Comparison of ENCODE assay signal across 23 mouse cellular contexts in genomic region chr6:40402031-40402430, GRCm38 (mm10). TPM values are rescaled to one million over a fixed set of nuclear protein-coding genes. Genes with fewer than 3 reads are reported as not detected.
DNase-seq lines count a peak whose midpoint lies in the region; ATAC-seq and TF ChIP-seq lines count a peak whose summit lies in the region.
"Had no signal": no experiment of that assay in that cellular context is flagged by ENCODE, and none has a peak within 500 bp of the region (broad histone marks: within the 10 kb centered on the region; RNA-seq: fewer than 3 reads in every experiment).

No protein-coding gene starts in this region.

- peaks cover 32% of the 10 kb centered on the region for H3K4me1 ChIP-seq in cerebellum, adult 2 months (ENCODE audit: control insufficient read depth, insufficient read depth, low read length)
- H3K4me1 ChIP-seq in intestine, embryonic 14.5 days (replicated peaks; ENCODE audit: control insufficient read depth, insufficient read depth, low read length) = no peaks in the 10 kb centered on the region
- H3K4me1 ChIP-seq in intestine, postnatal 0 days (replicated peaks; ENCODE audit: control insufficient read depth, insufficient read depth, low read length) = no peaks in the 10 kb centered on the region
- no peaks in the 10 kb centered on the region for H3K4me1 ChIP-seq in stomach, embryonic 14.5 days (ENCODE audit: control insufficient read depth, insufficient read depth, low read length)
- no peaks in the 10 kb centered on the region for H3K4me1 ChIP-seq in stomach, postnatal 0 days (replicated peaks; ENCODE audit: control insufficient read depth, insufficient read depth)
- no peaks in the 10 kb centered on the region for H3K4me1 ChIP-seq in kidney, adult 2 months (ENCODE audit: control insufficient read depth, insufficient read depth, low read length)
- H3K4me1 ChIP-seq in neural tube, embryonic 15.5 days = no peaks in the 10 kb centered on the region
- H3K4me1 ChIP-seq: embryonic facial prominence, embryonic 10.5 days; embryonic facial prominence, embryonic 12.5 days; forebrain, embryonic 13.5 days; forebrain, embryonic 15.5 days had no signal

- no peak overlapping the region for H3K9ac ChIP-seq in intestine, embryonic 14.5 days (ENCODE audit: low read length)
- no peak overlapping the region for H3K9ac ChIP-seq in intestine, postnatal 0 days (ENCODE audit: low read depth, low read length)
- no peak overlapping the region for H3K9ac ChIP-seq in stomach, embryonic 14.5 days (replicated peaks; ENCODE audit: low read depth, low read length)
- no peak overlapping the region for H3K9ac ChIP-seq in stomach, postnatal 0 days (ENCODE audit: low read length)
- H3K9ac ChIP-seq in neural tube, embryonic 15.5 days (replicated peaks) = no peak overlapping the region
- H3K9ac ChIP-seq: embryonic facial prominence, embryonic 12.5 days; forebrain, embryonic 13.5 days; forebrain, embryonic 15.5 days had no signal

- H3K4me2 ChIP-seq in intestine, embryonic 14.5 days (ENCODE audit: low read length) = no peak overlapping the region
- H3K4me2 ChIP-seq in intestine, postnatal 0 days (replicated peaks; ENCODE audit: low read depth) = no peak overlapping the region
- no peak overlapping the region for H3K4me2 ChIP-seq in stomach, embryonic 14.5 days (replicated peaks; ENCODE audit: low read depth, low read length)
- H3K4me2 ChIP-seq in stomach, postnatal 0 days (replicated peaks; ENCODE audit: low read depth) = no peak overlapping the region
- no peak overlapping the region for H3K4me2 ChIP-seq in neural tube, embryonic 15.5 days
- H3K4me2 ChIP-seq: embryonic facial prominence, embryonic 12.5 days; forebrain, embryonic 13.5 days; forebrain, embryonic 15.5 days had no signal

- H3K36me3 ChIP-seq in intestine, embryonic 14.5 days (ENCODE audit: control insufficient read depth, insufficient read depth, low read length) = peaks cover 59% of the 10 kb centered on the region
- H3K36me3 ChIP-seq in intestine, postnatal 0 days (ENCODE audit: control insufficient read depth, insufficient read depth) = peaks cover 31% of the 10 kb centered on the region
- H3K36me3 ChIP-seq in stomach, embryonic 14.5 days (ENCODE audit: control insufficient read depth, insufficient read depth, low read length) = peaks cover 36% of the 10 kb centered on the region
- peaks cover 14% of the 10 kb centered on the region for H3K36me3 ChIP-seq in stomach, postnatal 0 days (ENCODE audit: control insufficient read depth, insufficient read depth, low read length)
- H3K36me3 ChIP-seq in kidney, adult 2 months (ENCODE audit: control insufficient read depth, insufficient read depth, low read length) = peaks cover 5% of the 10 kb centered on the region; the same call in 1 of the 2 replicates
- peaks cover 67% of the 10 kb centered on the region for H3K36me3 ChIP-seq in neural tube, embryonic 15.5 days

- no peaks in the 10 kb centered on the region for H3K9me3 ChIP-seq in intestine, embryonic 14.5 days (ENCODE audit: control insufficient read depth, low read length)
- no peaks in the 10 kb centered on the region for H3K9me3 ChIP-seq in intestine, postnatal 0 days (ENCODE audit: control insufficient read depth)
- peaks cover 4% of the 10 kb centered on the region; the same call in 1 of the 2 replicates for H3K9me3 ChIP-seq in stomach, embryonic 14.5 days (ENCODE audit: control insufficient read depth, low read depth, low read length)
- no peaks in the 10 kb centered on the region for H3K9me3 ChIP-seq in stomach, postnatal 0 days (ENCODE audit: control insufficient read depth, low read length)
- no peaks in the 10 kb centered on the region for H3K9me3 ChIP-seq in neural tube, embryonic 15.5 days (replicated peaks)
- H3K9me3 ChIP-seq: embryonic facial prominence, embryonic 10.5 days; forebrain, embryonic 13.5 days; forebrain, embryonic 15.5 days; G1E had no signal

- no peak for DNase-seq in cerebellum, adult 2 months
- no peak for DNase-seq in cerebellum, postnatal 4 days (ENCODE audit: low spot score in 2 of 2)
- DNase-seq in intestine, embryonic 14.5 days (ENCODE audit: low spot score) = peak; percentile 21
- peak; percentile 30 for DNase-seq in stomach, postnatal 0 days (ENCODE audit: low spot score)
- DNase-seq in kidney, adult 2 months = no peak
- DNase-seq: adrenal gland, adult 8-10 months; B cell, adult 2 months; cerebellum, adult 11-12 months; cerebellum, adult 8-10 months; cerebellum, adult 9-11 months; cerebellum, postnatal 36 days had no signal

- TF ChIP-seq CTCF in cerebellum, adult 2 months (IDR thresholded peaks at IDR 0.05; ENCODE audit: borderline replicate concordance, insufficient read depth, low read depth, low read length) = no peak
- no peak for TF ChIP-seq CTCF in intestine, postnatal 0 days (IDR thresholded peaks at IDR 0.05; ENCODE audit: low read depth)
- no peak for TF ChIP-seq CTCF in stomach, postnatal 0 days (IDR thresholded peaks at IDR 0.05; ENCODE audit: low read depth)
- no peak for TF ChIP-seq CTCF in kidney, adult 2 months (conservative IDR thresholded peaks at IDR 0.05; ENCODE audit: insufficient read depth, insufficient read length, low read depth, low read length)

- TF ChIP-seq POLR2A in cerebellum, adult 2 months (IDR thresholded peaks at IDR 0.05; ENCODE audit: borderline replicate concordance, insufficient read depth, low read length) = no peak
- no peak for TF ChIP-seq POLR2A in kidney, adult 2 months (IDR thresholded peaks at IDR 0.05; ENCODE audit: low read depth, low read length)

- H3K4me3 ChIP-seq in cerebellum, adult 2 months (replicated peaks; ENCODE audit: insufficient read depth, low read depth, low read length) = no peak overlapping the region
- no peak overlapping the region for H3K4me3 ChIP-seq in intestine, embryonic 14.5 days (ENCODE audit: low read depth, low read length)
- H3K4me3 ChIP-seq in intestine, postnatal 0 days (ENCODE audit: low read depth, low read length) = no peak overlapping the region
- H3K4me3 ChIP-seq in stomach, embryonic 14.5 days (ENCODE audit: low read depth, low read length) = no peak overlapping the region
- no peak overlapping the region for H3K4me3 ChIP-seq in stomach, postnatal 0 days (ENCODE audit: low read depth, low read length)
- no peak overlapping the region for H3K4me3 ChIP-seq in kidney, adult 2 months (ENCODE audit: insufficient read depth, low read depth, low read length)
- no peak overlapping the region for H3K4me3 ChIP-seq in neural tube, embryonic 15.5 days (replicated peaks)
- H3K4me3 ChIP-seq: embryonic facial prominence, embryonic 10.5 days; embryonic facial prominence, embryonic 12.5 days; forebrain, embryonic 13.5 days; forebrain, embryonic 15.5 days had no signal

- 0 out of 2 replicates have a peak, but pooled peaks have one; percentile 50 for ATAC-seq in intestine, embryonic 14.5 days (replicated peaks; ENCODE audit: low FRiP score, low TSS enrichment, low read depth)
- ATAC-seq in intestine, postnatal 0 days = no peak
- peak; percentile 74 for ATAC-seq in stomach, embryonic 14.5 days (ENCODE audit: insufficient number of reproducible peaks, insufficient read depth, low FRiP score, low read depth)
- peak; percentile 68; the same call in 1 of the 2 replicates for ATAC-seq in stomach, postnatal 0 days (ENCODE audit: low FRiP score, low TSS enrichment)
- ATAC-seq in neural tube, embryonic 15.5 days (ENCODE audit: low FRiP score) = no peak
- ATAC-seq: activated CD4-positive, CD25-positive, alpha-beta regulatory T cell, adult 4 months; CD4-positive, CD25-positive, alpha-beta regulatory T cell, adult 4 months; forebrain, embryonic 13.5 days; forebrain, embryonic 15.5 days; Patski had no signal

- 90% methylated on average over 2 of the region's 2 CpGs for WGBS in cerebellum, adult 2 months
- WGBS in intestine, embryonic 14.5 days = 45% methylated on average over 2 of the region's 2 CpGs
- WGBS in intestine, postnatal 0 days = 36% methylated on average over 2 of the region's 2 CpGs
- 66% methylated on average over 2 of the region's 2 CpGs for WGBS in stomach, embryonic 14.5 days
- 50% methylated on average over 2 of the region's 2 CpGs for WGBS in stomach, postnatal 0 days
- WGBS in kidney, adult 2 months = 86% methylated on average over 2 of the region's 2 CpGs
- WGBS in neural tube, embryonic 15.5 days = 93% methylated on average over 2 of the region's 2 CpGs

- H3K27ac ChIP-seq in cerebellum, adult 2 months (ENCODE audit: insufficient read depth, low read length) = peak overlapping the region; percentile 87; the same call in 1 of the 2 replicates
- H3K27ac ChIP-seq in intestine, embryonic 14.5 days (ENCODE audit: low read depth) = no peak overlapping the region
- no peak overlapping the region for H3K27ac ChIP-seq in intestine, postnatal 0 days (ENCODE audit: low read depth, low read length)
- H3K27ac ChIP-seq in stomach, embryonic 14.5 days (ENCODE audit: low read length) = no peak overlapping the region
- H3K27ac ChIP-seq in stomach, postnatal 0 days (replicated peaks) = no peak overlapping the region
- no peak overlapping the region for H3K27ac ChIP-seq in kidney, adult 2 months (ENCODE audit: insufficient read depth, low read depth, low read length)
- no peak overlapping the region for H3K27ac ChIP-seq in neural tube, embryonic 15.5 days (replicated peaks)
- H3K27ac ChIP-seq: embryonic facial prominence, embryonic 10.5 days; embryonic facial prominence, embryonic 12.5 days; forebrain, embryonic 13.5 days; forebrain, embryonic 15.5 days had no signal

- H3K27me3 ChIP-seq in cerebellum, adult 2 months (ENCODE audit: control insufficient read depth, insufficient read depth, low read length) = no peaks in the 10 kb centered on the region
- no peaks in the 10 kb centered on the region for H3K27me3 ChIP-seq in intestine, embryonic 14.5 days (replicated peaks; ENCODE audit: control insufficient read depth, insufficient read depth, low read length)
- no peaks in the 10 kb centered on the region for H3K27me3 ChIP-seq in intestine, postnatal 0 days (replicated peaks; ENCODE audit: control insufficient read depth, insufficient read depth, low read length)
- no peaks in the 10 kb centered on the region for H3K27me3 ChIP-seq in stomach, embryonic 14.5 days (ENCODE audit: control insufficient read depth, insufficient read depth, low read length)
- H3K27me3 ChIP-seq in stomach, postnatal 0 days (ENCODE audit: control insufficient read depth, insufficient read depth, low read length) = no peaks in the 10 kb centered on the region
- H3K27me3 ChIP-seq in kidney, adult 2 months (replicated peaks; ENCODE audit: control insufficient read depth, insufficient read depth, low read length) = no peaks in the 10 kb centered on the region
- no peaks in the 10 kb centered on the region for H3K27me3 ChIP-seq in neural tube, embryonic 15.5 days (replicated peaks)
- H3K27me3 ChIP-seq: CH12.LX; embryonic facial prominence, embryonic 12.5 days; forebrain, embryonic 13.5 days; forebrain, embryonic 15.5 days; Patski had no signal

- TF ChIP-seq EP300 in stomach, postnatal 0 days (optimal IDR thresholded peaks at IDR 0.05) = no peak

RNA-seq across cellular contexts. Expression of gene E330009J07Rik, which starts 33.9 kb away (rescaled TPM):
- 64.6 and 67.0 TPM in 2 replicates for polyA plus RNA-seq in cerebellum, adult 2 months (2012; rRNA removed)
- polyA plus RNA-seq in intestine, embryonic 14.5 days (2014; fragmentation: Nextera tagmentation; extraction: Ambion mirVana) = 10.1 and 10.3 TPM in 2 replicates
- 4.4 TPM in 2 replicates for polyA plus RNA-seq in intestine, postnatal 0 days (2015; fragmentation: Nextera tagmentation; extraction: Ambion mirVana)
- polyA plus RNA-seq in stomach, embryonic 14.5 days (2014; fragmentation: Nextera tagmentation; extraction: Ambion mirVana) = 22.4 and 23.6 TPM in 2 replicates
- 11.0 TPM in 2 replicates for polyA plus RNA-seq in stomach, postnatal 0 days (2015; fragmentation: Nextera tagmentation; extraction: Ambion mirVana)
- polyA plus RNA-seq in kidney, adult 2 months (2012; rRNA removed) = 4.9 and 6.2 TPM in 2 replicates
- polyA plus RNA-seq in neural tube, embryonic 15.5 days (2015; fragmentation: Nextera tagmentation; extraction: Ambion mirVana) = 12.7 and 14.8 TPM in 2 replicates

RNA-seq across cellular contexts. Expression of gene Wee2, which starts 36.9 kb away (rescaled TPM):
- 0.28 and 0.41 TPM in 2 replicates for polyA plus RNA-seq in cerebellum, adult 2 months (2012; rRNA removed)
- polyA plus RNA-seq in intestine, embryonic 14.5 days (2014; fragmentation: Nextera tagmentation; extraction: Ambion mirVana) = not detected in 2 replicates
- polyA plus RNA-seq in intestine, postnatal 0 days (2015; fragmentation: Nextera tagmentation; extraction: Ambion mirVana) = not detected in 2 replicates
- 0.08 TPM in 1 of 2 replicates, not detected in the other for polyA plus RNA-seq in stomach, embryonic 14.5 days (2014; fragmentation: Nextera tagmentation; extraction: Ambion mirVana)
- polyA plus RNA-seq in stomach, postnatal 0 days (2015; fragmentation: Nextera tagmentation; extraction: Ambion mirVana) = 0.05 TPM in 1 of 2 replicates, not detected in the other
- not detected in 2 replicates for polyA plus RNA-seq in kidney, adult 2 months (2012; rRNA removed)
- 0.08 and 0.15 TPM in 2 replicates for polyA plus RNA-seq in neural tube, embryonic 15.5 days (2015; fragmentation: Nextera tagmentation; extraction: Ambion mirVana)
- polyA plus RNA-seq: CD4-positive, CD25-positive, alpha-beta regulatory T cell, adult 4 months; embryonic facial prominence, embryonic 10.5 days; embryonic facial prominence, embryonic 12.5 days; G1E; Patski had no signal

Comparison
In these comparisons a context has a peak if more than half of its experiments do, and no peak if none do; other contexts are left out.
1. ATAC-seq: peak in intestine, embryonic 14.5 days (single experiment), stomach, embryonic 14.5 days (single experiment) and stomach, postnatal 0 days (single experiment); none in intestine, postnatal 0 days (single experiment) and neural tube, embryonic 15.5 days (single experiment).
2. DNase-seq: peak in intestine, embryonic 14.5 days (single experiment) and stomach, postnatal 0 days (single experiment); none in cerebellum, adult 2 months (0 of 2), cerebellum, postnatal 4 days (0 of 2) and kidney, adult 2 months (single experiment).